Mouse (Mus musculus): ENCODE data around the gene Cd160.
A peak's percentile ranks its signal among the peaks of the same experiment; 100 is the strongest.

The Cd160 gene

DNA sequence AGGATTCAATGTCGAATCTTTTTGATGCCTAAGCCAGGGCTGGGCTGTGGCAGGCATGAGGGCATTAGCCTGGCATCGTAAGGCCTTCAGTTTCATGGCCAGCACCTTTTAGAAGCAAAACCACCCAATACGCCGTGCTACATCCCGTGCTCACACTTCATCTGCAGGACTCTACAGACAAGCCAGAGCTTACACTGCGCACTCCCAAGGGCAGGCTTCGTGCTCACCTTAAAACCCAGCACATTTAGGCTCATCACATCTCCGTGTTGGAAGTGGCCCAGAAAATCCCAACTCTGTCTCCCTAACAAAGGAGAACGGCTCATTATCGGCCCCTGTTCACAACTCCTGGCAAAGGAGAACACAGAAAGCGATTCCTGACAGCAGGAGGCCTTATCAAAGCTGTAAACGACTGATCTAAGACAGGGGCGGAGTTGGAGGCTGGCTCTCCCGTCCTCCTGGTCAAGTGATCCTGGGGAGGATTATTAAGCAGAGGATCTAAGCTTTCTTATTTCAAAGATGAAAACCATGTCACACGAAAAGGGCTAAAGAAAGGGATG lies 765 bp downstream of the Cd160 start:
- no peak for DNase-seq

DNA sequence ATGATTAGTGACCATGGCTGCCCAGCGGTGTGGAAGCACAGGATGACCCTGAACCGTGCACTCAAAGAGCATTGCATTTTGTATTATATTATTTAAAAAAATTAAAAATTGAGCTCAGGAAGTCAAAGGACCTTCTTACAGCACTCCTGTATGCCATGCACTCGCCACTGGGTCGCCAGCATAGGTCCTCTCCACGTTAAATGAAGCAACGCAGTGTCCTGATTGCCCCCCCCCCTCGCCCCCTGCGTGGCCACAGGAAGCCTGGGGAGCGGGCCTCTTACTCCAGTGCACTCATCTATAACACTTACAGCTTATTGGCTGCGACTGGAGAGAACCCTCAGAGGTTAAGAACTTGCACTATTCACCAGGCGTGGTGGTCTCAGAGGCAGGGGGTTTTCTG lies 3.9 kb downstream of the Cd160 start:
- no peak for DNase-seq

DNA sequence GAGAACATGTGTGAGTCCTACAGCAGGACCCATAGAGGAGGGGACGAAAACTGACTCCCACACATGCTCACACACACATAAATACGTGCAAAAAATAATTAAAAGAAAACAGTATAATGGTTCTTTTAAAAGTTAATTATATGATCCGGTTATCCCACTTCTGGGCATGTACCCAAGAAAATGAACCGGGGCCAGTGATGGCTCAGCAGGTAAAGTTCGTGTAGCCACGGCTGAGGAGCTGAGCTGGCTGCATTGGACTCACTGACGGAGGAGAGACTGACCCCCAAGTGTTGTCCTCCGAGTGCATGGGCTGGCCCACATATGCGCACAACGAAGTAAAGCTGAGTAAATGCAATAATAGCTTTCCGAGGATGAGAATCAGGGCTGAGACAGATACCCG lies 4.5 kb downstream of the Cd160 start:
- DNase-seq: no peak

DNA sequence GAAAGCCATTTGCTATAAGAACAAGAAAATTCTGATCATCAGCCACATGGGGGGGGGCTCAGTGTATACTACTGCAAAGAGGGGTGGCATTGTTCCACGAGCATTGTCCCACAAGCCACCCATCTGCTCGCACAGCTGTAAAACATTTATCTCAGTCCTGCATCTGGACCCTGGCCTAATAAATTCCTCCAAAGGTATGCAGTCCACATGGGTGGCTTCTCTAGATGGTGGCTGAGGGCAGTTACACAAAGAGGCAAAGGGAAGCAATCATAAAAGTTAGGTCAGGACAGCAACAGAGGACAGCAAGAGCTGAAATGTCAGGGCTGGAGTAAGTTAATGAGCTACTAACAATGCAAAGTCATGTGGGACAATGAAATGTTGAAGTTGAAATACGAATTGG lies 5.5 kb downstream of the Cd160 start:
- DNase-seq: no peak

DNA sequence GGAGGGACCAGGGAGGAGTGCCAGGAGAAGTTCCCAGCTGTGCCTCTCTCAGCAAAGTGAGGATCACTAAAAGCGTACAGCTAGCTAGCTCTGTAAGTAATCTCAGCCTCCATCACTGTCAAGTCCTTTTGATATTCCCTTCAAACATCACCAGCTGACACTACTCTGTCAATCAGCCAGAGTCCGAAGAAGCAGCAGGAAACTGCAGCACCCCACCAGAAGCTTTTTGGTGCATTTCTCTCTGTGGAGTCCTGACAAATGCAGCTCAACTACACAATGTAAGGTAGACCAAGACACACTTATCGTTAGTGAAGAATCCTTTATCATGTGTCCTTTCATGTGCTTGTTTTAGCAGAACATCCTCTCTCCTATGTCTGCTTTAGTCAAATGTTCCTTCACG lies 7.6 kb downstream of the Cd160 start:
- DNase-seq: no peak

DNA sequence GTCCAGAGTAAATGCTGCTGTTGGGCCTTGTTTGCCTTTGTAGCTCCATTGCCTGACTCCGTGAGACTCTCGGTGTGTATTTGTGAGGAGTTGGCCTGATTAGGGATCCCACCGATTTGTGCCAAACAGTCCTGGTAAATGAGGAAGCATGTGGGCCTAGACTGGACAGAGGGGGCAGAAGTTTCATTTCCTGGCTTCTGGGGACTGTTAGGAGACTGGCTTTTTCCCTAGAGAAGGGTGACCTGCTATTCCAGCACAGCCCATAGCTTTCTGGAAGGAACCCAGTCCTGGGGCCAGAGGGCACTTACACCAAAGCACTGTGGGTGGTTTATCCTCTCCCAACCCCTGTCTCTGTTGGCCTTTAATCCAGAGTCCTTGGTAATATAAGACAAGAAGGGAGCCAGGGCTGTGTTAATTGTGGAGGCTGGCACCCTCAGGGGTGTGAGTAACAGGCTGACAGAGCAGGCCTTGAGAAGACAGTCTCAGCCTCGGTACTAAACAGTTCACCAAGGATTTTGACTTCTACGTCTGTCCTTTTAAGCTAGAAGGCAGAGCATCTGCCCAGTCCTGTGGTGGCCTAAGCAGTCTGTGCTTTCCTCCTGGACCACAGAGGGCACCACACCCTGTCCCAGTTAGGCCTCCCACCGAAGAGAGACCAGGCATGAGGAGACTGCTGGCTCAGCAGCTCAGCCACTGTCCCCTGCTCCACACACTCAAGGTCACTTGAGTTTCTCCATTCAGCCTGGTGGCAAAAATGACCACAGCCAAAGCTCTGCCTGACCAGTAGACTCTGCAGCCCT lies 8.8 kb downstream of the Cd160 start:
- DNase-seq: no peak

DNA sequence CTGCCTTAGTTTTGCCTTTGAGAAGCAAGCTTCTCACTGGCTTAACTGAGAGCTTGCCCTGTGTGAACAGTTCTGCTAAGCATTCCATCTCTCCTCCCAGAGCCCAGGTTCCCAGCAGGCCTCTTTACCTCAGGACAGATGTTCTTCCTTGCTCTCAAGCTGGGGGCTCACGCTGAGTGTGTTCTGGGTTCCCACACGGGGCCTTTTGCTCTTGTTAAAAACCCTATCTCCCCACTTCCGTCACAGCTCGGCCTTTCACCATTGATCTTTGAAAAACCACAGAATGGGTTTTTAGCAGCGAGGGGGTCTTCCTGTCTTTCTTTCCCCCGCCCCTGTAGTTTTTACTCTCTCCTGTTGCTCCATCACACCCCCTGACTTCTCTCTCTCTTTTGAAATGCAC lies 14.8 kb downstream of the Cd160 start:
- no peak for DNase-seq

DNA sequence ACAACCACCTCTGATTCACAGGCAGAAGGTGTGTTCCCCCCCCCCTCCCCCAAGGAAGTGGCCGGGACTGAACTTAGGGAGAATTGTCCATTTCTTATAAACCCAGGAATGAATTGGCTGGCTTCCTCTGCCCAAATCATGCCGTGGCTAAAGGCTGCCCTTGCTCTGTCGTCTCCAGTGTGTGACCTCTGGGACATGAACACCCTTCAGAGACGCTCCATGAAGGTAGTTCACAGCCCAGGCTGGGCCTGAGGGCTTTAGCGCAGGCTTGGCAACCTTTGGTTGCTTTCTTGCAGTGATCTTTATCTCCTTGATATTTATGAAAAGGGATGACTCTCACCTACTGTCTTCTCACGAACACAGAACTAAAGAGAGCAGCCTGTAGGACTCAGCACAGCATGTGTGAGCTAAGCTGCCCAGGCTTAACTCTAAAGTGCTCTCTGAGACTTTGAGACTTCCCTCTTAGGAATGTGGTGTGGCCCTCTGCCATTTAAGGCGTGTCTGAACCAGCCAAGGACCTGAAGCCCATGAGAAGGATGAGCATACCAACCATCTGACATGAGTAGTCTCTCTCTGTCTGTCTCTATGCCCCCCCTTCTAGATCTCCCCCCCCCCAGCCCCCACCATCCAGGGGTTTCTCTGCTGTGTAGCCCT lies 15.4 kb downstream of the Cd160 start:
- DNase-seq: peak; percentile 73

DNA sequence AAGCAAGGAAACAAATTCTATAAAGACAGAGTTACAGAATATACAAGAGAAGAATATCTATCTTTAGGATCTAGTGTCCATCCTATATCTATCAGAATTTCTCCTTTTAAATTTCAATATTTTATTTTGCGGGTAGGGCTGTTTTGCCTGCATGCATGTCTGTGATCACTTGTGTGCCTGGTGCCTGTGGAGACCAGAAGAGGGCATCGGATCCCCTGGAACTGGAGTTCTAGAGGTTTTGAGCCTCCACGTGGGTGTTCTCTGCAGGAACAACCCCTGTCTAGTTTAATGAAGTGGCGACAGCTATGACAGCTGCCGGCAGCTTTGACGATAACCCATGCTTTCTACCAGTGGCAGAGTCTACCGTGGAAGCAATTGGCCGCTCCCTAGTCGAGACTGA lies 16.0 kb downstream of the Cd160 start:
- DNase-seq: peak; percentile 63

DNA sequence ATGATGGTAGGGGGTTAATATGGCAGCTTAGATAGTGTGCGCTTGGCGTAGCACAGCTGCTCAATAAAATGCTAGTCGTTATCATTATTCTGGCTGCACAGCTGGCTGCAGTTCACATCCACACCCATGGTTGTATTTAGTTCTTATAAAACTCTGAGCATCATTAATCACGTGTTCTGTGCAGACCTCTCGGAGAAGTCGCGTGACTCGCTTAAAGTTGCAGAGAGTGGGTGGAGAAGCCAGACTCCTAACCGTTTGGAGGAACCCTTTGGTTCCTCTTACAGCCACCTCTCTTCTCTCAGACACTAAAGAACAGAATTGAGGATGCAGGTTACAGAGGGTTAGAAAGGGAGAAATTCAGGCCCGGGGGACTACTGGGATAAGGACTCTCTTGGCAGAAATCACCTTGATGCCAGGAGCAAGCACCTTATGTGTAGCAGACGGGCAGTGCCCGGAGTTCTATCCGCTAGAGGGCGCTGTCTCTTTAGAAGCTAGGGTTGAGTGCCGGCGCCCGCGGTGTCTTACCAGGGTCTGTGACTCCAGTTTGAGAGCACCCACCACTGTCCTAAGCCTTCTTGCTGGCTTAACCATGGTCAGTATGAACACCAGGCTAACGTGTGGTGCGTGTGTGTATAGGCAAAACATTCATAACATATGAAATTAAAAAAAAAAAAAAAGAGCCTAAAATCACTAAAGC lies 16.6 kb downstream of the Cd160 start:
- peak; percentile 94 for DNase-seq

DNA sequence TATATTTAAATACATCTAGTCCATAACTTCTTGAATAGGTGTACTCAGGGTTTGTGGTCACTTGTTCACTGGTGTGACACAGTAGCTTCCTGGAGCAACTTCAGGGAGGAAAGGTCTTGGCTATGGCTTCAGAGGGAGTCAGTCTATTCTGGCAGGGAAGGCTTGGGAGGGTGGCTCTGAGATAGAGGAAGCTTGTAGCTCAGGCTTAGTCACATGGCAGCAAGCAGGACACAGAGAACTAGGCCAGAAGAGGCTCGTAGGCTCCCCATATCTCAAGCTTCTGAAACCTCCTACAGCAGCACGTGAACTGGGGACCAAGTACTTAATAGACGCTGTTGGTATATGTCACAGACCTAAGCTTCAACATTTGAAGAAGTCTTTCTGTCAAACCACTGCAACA lies 17.9 kb downstream of the Cd160 start:
- no peak for DNase-seq

DNA sequence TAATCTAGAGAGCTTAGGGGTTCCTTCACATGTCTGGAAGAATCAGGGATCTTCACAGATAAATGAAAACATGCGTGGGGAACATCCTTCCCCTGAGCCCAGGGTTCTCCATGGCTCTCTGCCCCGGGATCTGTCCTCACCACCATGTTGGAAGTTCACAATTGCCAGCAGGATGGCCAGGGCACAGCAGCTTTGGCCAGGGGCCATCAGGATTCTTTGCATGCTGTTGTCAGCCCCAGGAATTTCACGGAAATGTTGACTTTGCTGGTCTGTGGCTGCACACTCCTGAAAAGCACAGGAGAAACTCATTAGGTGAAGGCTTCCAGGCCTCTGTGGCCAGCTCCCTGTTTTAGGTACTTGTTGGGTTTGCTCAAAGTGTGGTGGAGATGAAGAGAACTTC lies 20.5 kb downstream of the Cd160 start:
- DNase-seq: peak; percentile 22

DNA sequence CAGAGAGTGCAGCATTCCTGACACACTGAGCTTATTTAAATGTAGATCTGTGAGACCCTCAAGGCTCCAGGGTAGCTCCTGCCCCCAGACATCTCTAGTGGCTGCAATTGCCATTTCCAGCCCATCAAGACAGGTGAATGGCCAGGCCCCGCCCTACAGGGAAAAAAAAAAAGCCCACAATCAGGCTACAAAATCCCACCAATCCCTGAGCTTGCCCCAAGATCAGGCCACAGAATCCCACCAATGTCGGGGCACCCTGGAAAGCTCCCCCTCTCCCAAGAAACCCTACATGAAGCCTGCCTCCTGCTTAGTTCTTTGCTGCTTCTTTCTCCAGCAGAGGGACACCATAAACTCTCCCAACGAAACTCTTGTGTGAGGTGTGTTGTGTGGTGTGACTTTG lies 21.0 kb downstream of the Cd160 start:
- no peak for DNase-seq

DNA sequence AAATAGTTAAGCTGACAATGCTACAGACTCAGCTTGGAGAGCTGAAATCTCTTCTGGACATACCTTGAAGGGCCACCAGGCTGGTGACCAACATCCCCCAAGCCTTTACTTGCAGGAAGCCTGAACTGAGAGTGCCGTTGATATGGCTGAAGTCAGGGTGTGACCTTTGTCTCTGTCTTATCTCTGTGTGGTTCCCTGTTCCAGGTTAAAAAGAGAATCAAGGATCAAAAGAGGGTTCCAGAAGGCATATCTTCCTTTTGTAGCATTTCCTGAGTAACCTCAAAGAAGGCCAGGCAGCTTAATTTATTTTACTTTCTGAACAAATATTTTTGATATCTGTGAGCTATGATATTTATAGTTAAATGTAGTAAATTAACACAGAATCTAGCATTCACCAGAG lies 26.9 kb downstream of the Cd160 start:
- no peak for DNase-seq

DNA sequence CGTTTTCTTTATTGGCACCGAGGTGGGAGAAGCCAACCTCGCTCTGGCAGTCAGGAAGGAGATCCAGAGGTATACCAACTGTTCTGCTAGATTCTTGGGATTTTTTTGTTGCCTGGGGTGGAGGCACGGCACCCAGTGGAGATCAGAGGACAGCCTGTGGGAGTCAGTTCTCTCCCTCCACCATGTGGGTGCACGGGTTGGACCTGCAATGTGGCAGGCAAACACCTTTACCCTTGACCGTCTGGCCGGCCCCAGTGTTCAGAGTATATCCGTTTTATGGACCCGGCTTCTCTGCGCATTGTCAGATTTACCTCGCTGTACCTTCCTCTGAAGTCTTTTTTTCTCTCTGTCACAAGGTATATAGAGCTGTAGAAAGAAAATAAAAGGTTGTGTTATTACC lies 28.9 kb downstream of the Cd160 start:
- no peak for DNase-seq

DNA sequence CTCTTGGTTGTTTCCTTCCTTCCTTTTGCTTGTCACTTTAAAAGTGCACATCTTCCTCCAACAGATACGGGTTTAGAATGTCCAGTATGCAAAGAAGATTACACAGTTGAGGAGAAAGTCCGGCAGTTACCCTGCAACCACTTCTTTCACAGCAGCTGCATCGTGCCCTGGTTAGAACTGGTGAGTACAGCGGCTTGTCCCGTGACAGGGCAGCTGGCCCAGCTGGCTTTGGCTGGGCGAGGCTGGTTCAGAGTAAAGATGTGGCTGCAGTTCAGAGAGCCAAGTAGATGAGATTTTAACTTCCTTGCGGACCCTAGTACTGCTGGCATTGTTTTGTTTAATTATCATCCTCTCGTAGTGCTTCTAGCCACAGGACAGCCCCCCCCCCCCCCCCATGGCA lies 40.6 kb downstream of the Cd160 start:
- DNase-seq: no peak

DNA sequence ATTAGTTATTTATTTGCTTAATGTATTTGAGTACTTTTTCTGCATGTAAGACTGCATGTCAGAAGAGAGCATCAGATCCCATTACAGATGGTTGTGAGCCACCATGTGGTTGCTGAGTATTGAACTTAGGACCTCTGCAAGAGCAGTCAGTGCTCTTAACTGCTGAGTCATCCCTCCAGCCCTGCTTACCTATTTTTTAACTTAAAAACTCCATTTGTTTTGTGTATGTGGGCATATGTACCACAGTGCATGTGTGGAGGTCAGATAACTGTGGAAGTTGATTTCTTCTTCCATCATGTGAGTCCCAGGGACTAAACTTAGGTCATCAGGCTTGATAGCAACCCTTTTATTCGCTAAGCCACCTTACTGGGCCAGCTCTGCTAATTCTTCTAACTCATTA lies 41.4 kb downstream of the Cd160 start:
- no peak for DNase-seq

DNA sequence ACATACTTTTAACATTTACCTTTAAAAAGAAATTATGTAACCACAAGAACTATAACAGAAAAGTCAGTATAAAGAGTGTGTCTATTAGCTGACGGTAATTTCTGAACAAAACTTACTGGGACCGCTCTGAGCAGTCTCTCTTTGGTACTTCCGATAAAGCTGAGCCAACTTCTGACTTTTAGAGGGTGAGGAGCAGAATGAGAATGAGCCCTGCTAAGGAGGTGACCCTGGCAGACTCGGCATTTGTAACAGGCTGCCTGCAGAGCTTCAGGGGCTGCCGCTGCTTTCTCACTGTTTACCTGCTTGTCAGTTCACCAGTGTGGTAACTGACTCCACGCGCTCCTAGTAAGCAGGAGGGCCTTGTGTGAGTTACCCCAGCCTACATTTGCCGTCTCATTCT lies 46.9 kb downstream of the Cd160 start:
- DNase-seq: no peak

DNA sequence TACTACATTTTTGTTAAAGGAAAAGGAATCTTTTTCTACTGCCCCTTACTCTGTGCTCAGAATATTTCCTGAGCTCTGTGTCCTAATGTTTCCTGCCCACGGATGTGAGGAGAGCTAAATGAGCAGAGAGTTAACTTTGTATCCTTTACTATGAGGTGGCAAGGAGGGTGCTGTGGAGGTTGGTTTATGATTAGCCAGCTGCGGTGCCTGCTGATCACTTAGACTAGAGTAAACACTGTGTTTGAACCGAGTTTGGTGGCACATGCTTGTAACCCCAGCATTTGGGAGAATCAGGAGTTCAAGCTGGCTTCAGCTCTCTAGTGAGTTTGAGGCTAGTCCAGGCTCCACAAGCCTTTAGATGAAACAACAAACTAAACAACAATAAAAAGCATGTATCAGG lies 52.0 kb downstream of the Cd160 start:
- DNase-seq: no peak

DNA sequence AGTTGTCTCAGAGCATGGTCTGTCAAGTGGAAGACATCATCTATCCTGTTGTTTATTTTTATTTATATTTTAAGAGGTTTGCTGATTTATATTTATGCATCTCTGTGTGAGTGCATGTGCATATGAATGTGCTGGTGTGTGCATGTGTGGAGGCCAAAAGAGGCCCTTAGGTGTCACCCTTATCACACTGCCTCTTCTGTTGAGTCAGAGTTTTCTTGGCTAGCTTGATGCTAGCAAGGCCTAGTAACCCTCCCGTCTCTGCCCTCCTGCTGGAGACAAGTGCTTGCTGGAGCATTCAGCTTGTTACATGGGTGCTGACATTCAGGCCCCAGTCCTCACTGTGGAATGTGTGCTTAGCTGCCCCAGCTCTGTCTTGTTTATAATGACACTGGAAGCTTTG lies 56.2 kb downstream of the Cd160 start:
- no peak for DNase-seq

DNA sequence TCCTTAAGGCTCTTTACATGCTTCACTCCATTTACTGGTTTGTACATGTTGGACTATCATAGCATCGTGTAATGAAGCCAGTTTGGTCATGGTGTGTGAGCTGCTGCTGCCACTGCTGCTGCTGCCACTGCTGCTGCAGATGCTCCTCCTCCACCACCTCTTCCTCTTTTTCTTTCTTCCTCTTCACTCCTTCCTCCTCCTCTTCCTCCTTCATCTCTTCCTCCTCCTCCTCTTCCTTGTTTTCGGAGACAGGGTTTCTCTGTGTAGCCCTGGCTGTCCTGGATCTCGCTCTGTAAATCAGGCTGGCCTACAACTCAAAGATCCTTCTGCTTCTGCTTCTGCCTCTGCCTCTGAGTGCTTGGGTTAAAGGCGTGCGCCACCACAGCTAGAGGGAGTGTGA lies 59.2 kb downstream of the Cd160 start:
- no peak for DNase-seq

DNA sequence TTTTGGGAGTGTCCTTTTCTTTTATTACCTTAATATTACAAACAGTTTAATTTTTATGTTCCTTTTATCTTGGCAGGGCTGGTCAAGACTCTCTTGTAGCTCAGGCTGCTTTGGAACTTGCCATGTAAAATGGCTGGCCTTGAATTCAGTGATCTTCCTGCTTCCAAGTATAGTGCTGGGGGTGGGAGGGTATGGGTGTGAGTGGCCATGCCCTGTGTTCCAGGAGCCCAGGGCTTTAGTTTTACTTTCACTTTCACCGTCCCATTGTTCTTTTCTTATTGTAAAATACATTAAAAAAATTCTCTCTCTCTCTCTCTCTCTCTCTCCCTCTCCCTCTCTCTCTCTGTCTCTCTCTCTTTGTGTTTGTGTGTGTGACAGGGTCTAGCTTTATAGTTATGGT lies 64.6 kb downstream of the Cd160 start:
- peak; percentile 31 for DNase-seq

DNA sequence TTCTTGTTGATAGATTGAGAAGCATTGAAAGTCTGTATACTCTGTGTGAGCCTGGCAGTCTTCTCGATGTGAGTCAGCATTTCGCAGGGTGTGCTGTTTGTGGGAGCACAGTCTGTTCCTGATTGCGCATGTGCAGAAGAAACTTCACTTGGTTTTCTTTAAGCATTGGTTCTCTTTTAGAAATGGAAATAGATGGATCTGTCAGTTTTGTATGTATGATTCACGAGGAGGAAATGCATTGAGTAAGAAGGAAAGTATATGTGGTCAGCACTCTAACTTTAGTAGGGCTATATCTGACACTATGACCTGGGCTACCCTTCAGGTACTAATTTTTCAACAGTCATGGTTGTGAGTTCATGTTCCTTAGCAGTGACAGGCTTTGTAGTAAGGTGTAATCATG lies 69.5 kb downstream of the Cd160 start:
- peak; percentile 23 for DNase-seq

DNA sequence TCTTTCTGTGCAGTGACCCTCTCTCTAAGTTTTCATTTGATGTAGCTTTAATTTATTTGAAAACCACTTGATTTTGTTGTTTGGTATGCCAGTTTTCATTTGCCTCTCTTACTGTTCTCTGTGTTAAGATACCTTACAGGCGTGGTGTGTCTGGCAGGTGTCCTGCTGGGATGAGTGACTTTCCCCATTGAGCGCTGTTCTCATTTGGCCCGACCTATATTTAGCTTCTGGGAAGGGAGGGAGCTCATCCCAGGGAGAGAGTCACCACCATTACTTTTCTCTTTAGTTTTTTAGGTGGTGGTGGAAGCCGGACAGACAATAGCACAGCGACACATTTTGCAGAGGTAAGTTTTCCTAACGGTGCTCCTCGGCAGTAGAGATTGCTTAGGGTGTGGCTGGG lies 71.5 kb downstream of the Cd160 start:
- no peak for DNase-seq

All from lung, postnatal 36 days (tissue).